Mouse (Mus musculus) layer of hippocampus, postnatal 36 days (tissue): ENCODE measurements around the gene Eif5b. TPM values are rescaled to one million over a fixed set of nuclear protein-coding genes. Genes with fewer than 3 reads are reported as not detected.
"Not testable (repeated sequence)": the region's sequence is repeated elsewhere in the genome, so short reads cannot be mapped to it uniquely, and the experiment has no call there.

Source experiments
- DNase-seq, 2 experiments: peaks; one replicate each; pipeline ENCODE4 v3.0.0; 2022
- total RNA-seq, 2 experiments: library from RNA; stranded (reverse); gene quantifications; 2 replicates each; pipeline ENCODE4 v1.2.3; 2021

Gene Eif5b
- total RNA-seq, 2 experiments from 2014 or later = 43.9 to 44.0 TPM

- DNase-seq = no peak
Measured at GRCm38 (mm10) chr1:38006741-38007140, 8.9 kb downstream of the Eif5b start.

DNA sequence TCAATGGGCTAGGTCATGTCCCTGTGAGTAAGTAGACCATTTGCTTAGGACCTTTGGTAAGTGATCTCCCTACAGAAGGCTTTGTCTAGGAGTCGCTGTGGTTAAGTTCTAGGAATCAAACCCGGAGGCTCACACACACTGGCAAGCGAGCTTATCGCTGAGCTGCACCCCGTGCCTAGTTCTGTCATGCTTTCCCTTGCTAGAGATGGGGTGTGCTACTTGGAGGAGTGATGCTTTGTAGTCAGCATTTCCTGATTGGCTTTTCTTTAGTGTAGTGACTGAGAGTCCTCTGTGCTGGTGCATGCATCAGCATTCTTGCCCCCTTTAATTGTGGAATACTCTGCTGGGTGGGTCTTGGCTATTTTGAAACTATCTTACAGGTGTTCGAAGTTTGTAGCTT lies 13.8 kb downstream of the Eif5b start:
- DNase-seq = no peak

DNA sequence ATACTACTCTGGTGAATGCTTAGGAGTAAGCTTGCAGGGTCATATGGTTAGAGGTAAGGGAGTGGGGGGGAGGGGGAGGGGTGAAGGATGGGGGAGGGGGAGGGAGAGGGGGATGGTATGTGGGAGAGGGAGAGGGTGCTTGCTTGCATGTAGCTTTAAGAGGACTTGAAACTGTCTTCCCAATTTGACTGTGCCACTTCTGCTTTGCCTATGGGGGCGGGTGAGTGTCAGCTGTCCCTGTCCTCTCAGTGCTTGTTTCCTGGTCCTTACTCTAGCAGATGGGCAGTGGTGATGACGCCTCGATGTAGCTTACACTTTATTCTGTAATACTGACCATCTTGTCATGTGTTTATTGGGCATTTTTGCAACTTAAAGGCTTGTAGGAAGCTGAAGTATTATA lies 14.3 kb downstream of the Eif5b start:
- no peak for DNase-seq

DNA sequence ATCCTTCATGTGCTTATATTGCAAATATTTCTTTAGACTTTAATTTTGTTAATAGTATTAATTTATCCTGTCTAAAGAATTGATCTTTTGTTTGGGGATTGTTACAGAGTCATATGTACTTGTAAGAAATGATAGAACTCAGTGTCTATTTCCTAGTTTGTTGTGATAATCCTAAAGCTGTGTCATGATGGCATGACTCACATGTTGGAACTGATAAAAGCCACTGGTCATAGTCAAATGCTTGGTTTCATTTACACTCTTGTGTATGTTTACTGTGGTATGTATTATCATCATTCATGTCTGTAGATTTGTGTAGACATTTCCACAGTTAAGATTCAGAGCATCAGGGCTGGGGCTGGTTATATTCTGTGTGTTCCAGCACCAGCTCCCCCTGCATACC lies 14.7 kb downstream of the Eif5b start:
- DNase-seq = no peak

- DNase-seq = no peak
Measured at GRCm38 (mm10) chr1:38014551-38015203, 16.9 kb downstream of the Eif5b start.

- no peak for DNase-seq
Measured at GRCm38 (mm10) chr1:38027301-38027700, 29.5 kb downstream of the Eif5b start.

GRCm38 (mm10) chr1:38031391-38031790 lies 33.6 kb downstream of the Eif5b start:
- no peak for DNase-seq

DNA sequence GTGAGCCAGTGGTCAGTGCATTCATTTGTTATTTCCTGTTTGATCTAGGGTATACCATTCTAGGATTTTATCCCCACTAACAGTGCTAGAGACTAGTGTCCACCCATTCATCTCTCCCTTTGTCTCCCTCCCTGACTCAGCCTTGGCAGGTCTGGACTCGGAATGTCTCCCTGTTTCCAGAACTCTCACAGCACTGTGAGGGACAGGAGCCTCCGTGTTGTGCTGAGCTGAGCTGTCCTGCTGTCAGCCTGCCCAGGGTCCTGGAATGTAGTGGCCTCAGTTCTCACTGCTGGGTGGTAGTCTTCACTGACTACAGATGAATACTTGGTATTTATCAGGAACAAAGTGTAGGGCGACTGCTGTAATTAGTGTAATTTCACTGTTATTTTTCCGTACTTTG lies 37.7 kb downstream of the Eif5b start:
- DNase-seq = no peak

DNA sequence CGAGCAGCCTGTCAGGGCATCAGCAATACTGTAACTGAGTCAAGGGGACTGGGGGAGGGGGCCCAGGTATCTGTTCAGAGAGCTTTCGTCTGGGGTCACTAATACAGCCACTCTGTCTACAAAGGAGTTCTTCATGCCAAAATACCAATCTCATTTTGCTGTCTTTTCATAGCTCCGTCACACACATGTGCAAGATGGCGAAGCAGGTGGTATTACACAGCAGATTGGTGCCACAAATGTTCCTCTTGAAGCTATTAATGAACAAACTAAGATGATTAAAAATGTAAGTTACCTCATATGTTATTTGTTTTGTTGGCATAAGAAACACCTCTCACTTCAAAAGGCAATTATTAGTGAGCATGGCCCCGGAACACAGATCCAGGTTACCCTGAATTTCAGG lies 39.6 kb downstream of the Eif5b start:
- DNase-seq = peak in 1 of 2 experiments; percentile 28

DNA sequence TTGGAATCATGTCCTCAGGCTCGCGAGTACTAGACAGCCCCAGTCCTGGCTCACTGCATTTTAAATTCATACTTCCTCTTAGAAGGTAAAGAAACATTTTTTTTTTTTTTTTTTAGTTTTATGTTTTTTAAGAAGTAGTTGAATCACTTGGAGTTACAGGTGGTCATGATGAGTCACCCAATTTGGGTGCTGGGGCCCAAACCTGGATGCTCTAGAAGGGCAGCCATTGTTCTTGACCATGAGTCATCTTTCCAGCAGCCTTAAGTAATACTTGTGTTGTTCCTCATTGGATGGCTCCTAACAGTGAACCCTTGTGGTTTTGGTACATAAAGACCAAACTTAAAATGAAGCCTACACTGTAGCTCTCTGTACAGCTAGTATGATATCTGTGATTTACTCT lies 41.1 kb downstream of the Eif5b start:
- no peak for DNase-seq

- no peak for DNase-seq
Measured at GRCm38 (mm10) chr1:38048121-38048520, 50.3 kb downstream of the Eif5b start.

- DNase-seq = no peak
Measured at GRCm38 (mm10) chr1:38049562-38049961, 51.8 kb downstream of the Eif5b start.

- DNase-seq = no peak
Measured at GRCm38 (mm10) chr1:38055176-38055575, 57.4 kb downstream of the Eif5b start.

DNA sequence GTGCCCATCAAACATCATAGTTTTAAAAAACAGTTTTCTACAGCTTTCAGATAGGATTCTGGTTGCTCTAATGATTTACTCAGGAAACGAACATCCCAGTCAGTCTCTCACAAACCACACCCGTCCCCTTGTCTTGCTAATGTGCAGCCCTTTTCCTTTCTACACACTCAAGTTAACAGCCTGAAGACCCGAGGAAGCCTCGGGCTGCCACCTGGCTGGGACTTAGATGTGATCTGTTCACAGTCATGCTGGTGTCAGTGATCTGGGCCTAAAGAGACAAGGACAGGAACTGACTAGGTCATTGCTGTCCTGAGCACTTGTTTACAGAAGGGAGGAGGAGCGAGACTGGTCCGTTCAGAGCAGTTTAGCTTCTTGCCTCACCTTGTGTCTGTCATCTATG lies 60.6 kb downstream of the Eif5b start:
- DNase-seq = no peak

DNA sequence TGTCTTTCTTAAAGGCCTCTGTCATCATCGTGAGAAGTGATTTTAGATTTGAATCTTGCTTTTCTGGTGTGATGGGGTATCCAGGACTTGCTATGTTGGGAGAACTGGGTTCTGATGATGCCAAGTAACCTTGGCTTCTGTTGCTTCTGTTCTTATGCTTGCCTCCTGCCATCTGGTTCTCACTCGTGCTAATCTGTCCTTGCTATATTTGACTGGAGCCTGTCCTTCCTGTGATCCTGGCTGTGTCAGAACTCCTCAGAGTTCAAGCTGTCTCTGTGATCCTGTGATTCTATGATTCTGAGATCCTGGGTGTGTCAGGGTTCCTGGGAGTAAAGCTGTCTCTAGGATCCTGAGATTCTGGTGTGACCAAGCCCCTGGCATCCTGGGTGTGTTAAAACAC lies 64.3 kb downstream of the Eif5b start:
- not testable (repeated sequence) for DNase-seq

- no peak for DNase-seq
Measured at GRCm38 (mm10) chr1:38067276-38067675, 69.5 kb downstream of the Eif5b start.

- no peak for DNase-seq
Measured at GRCm38 (mm10) chr1:38071326-38071725, 73.5 kb downstream of the Eif5b start.

- no peak for DNase-seq
Measured at GRCm38 (mm10) chr1:38081316-38081715, 83.5 kb downstream of the Eif5b start.

DNA sequence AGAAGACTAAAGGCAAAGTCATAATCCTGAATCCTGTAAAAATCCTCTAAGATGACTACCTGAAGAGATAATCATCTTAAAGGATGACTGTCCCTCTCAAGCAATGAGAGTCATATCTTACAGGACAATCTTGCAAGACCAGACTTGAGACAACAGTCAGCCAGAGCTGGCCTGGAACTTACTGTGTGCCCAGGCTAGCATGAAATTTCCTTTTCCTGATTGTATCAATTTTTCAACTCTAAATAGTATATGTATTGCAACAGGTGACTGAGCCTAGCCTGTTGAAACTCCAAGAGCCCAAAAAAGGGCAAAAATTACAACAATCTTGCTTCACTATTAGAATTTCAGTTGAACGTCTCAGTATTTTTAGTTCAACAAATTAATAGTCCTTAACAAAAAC lies 105.4 kb downstream of the Eif5b start:
- no peak for DNase-seq

GRCm38 (mm10) chr1:38103813-38104212 lies 106.0 kb downstream of the Eif5b start:
- no peak for DNase-seq

Other genes with a start within 250 kb of the Eif5b start
- 10 to 100 TPM; 29.5 to 33.9 TPM for gene Tsga10, start 131.6 kb upstream of the Eif5b start, total RNA-seq
- 1 to 10 TPM; 7.5 to 7.7 TPM for gene Lipt1, start 126.3 kb upstream of the Eif5b start, total RNA-seq
- 10 to 100 TPM; 11.9 to 13.9 TPM for gene Mitd1, start 107.6 kb upstream of the Eif5b start, total RNA-seq
- gene Mrpl30, start 107.5 kb upstream of the Eif5b start, total RNA-seq = 100 to 1,000 TPM; 137 to 150 TPM
- not detected for gene Lyg2, start 81.5 kb upstream of the Eif5b start, total RNA-seq
- not detected for gene Lyg1, start 40.3 kb upstream of the Eif5b start, total RNA-seq
- 10 to 100 TPM; 52.3 to 53.9 TPM for gene Txndc9, start 117 bp upstream of the Eif5b start, total RNA-seq
- 10 to 100 TPM; 38.7 to 45.0 TPM for gene Rev1, start 131.8 kb downstream of the Eif5b start, total RNA-seq